Mouse (Mus musculus): Measurements from ENCODE around the gene Gm11214. TPM values are rescaled to one million over a fixed set of nuclear protein-coding genes. Genes with fewer than 3 reads are reported as not detected.

Gene Gm11214
- polyA plus RNA-seq, 1 experiment, result not detected

- 18% methylated on average over 1 of the region's 1 CpGs for WGBS
- Histone ChIP-seq H3K4me1 (ENCODE audit: control insufficient read depth, insufficient read depth, low read length) (no peaks in the 10 kb centered on the region), H3K4me3 (ENCODE audit: insufficient read depth, low read depth, low read length) (no peak overlapping the region), H3K27ac (ENCODE audit: insufficient read depth, low read depth, low read length) (no peak overlapping the region)
- no peak for TF ChIP-seq CTCF (IDR thresholded peaks at IDR 0.05; ENCODE audit: insufficient read depth, low read depth, low read length)
- no peak for TF ChIP-seq POLR2A (IDR thresholded peaks at IDR 0.05; ENCODE audit: insufficient read depth, low read depth, low read length)
Measured at GRCm38 (mm10) chr4:63638603-63639002, 24.6 kb downstream of the Gm11214 start.

GRCm38 (mm10) chr4:63633181-63633580 lies 30.0 kb downstream of the Gm11214 start:
- H3K4me3 ChIP-seq (ENCODE audit: insufficient read depth, low read depth, low read length), result no peak overlapping the region
- TF ChIP-seq CTCF (IDR thresholded peaks at IDR 0.05; ENCODE audit: insufficient read depth, low read depth, low read length), result no peak
- TF ChIP-seq POLR2A (IDR thresholded peaks at IDR 0.05; ENCODE audit: insufficient read depth, low read depth, low read length), result no peak
- no peaks in the 10 kb centered on the region for H3K4me1 ChIP-seq (ENCODE audit: control insufficient read depth, insufficient read depth, low read length)
- 90% methylated on average over 2 of the region's 2 CpGs for WGBS
- H3K27ac ChIP-seq (ENCODE audit: insufficient read depth, low read depth, low read length), result no peak overlapping the region

- 88% methylated on average over 8 of the region's 8 CpGs for WGBS
Measured at GRCm38 (mm10) chr4:63627111-63627510, 36.1 kb downstream of the Gm11214 start.

GRCm38 (mm10) chr4:63625563-63626080 lies 37.6 kb downstream of the Gm11214 start:
- no peaks in the 10 kb centered on the region for H3K4me1 ChIP-seq (ENCODE audit: control insufficient read depth, insufficient read depth, low read length)
- H3K27ac ChIP-seq (ENCODE audit: insufficient read depth, low read depth, low read length), result no peak overlapping the region
- WGBS, result 75% methylated on average over 3 of the region's 3 CpGs
- no peak overlapping the region for H3K4me3 ChIP-seq (ENCODE audit: insufficient read depth, low read depth, low read length)
- TF ChIP-seq POLR2A (IDR thresholded peaks at IDR 0.05; ENCODE audit: insufficient read depth, low read depth, low read length), result no peak
- TF ChIP-seq CTCF (IDR thresholded peaks at IDR 0.05; ENCODE audit: insufficient read depth, low read depth, low read length), result no peak

More at GRCm38 (mm10) chr4:63627111-63627510, 36.1 kb downstream of the Gm11214 start:
- no peaks in the 10 kb centered on the region for H3K4me1 ChIP-seq (ENCODE audit: control insufficient read depth, insufficient read depth, low read length)
- no peak overlapping the region for H3K27ac ChIP-seq (ENCODE audit: insufficient read depth, low read depth, low read length)
- no peak for TF ChIP-seq POLR2A (IDR thresholded peaks at IDR 0.05; ENCODE audit: insufficient read depth, low read depth, low read length)
- TF ChIP-seq CTCF (IDR thresholded peaks at IDR 0.05; ENCODE audit: insufficient read depth, low read depth, low read length), result no peak
- no peak overlapping the region for H3K4me3 ChIP-seq (ENCODE audit: insufficient read depth, low read depth, low read length)

- no peaks in the 10 kb centered on the region for H3K4me1 ChIP-seq (ENCODE audit: control insufficient read depth, insufficient read depth, low read length)
- no peak within 1 kb of the TSS for H3K4me3 ChIP-seq (ENCODE audit: insufficient read depth, low read depth, low read length)
- no peak for TF ChIP-seq CTCF (IDR thresholded peaks at IDR 0.05; ENCODE audit: insufficient read depth, low read depth, low read length)
- TF ChIP-seq POLR2A (IDR thresholded peaks at IDR 0.05; ENCODE audit: insufficient read depth, low read depth, low read length), result no peak
- WGBS, result 59% methylated on average over 5 of the region's 5 CpGs
- no peak within 1 kb of the TSS for H3K27ac ChIP-seq (ENCODE audit: insufficient read depth, low read depth, low read length)
Measured at GRCm38 (mm10) chr4:63622378-63622835, 40.8 kb downstream of the Gm11214 start, which contains the start of gene Tex48. Gene Tex48 (minus strand): TSS chr4:63622428.

- no peak overlapping the region for H3K4me3 ChIP-seq (ENCODE audit: insufficient read depth, low read depth, low read length)
- H3K27ac ChIP-seq (ENCODE audit: insufficient read depth, low read depth, low read length), result no peak overlapping the region
- whole genome bisulfite sequencing, result 88% methylated on average over 2 of the region's 2 CpGs
- TF ChIP-seq POLR2A (IDR thresholded peaks at IDR 0.05; ENCODE audit: insufficient read depth, low read depth, low read length) (no peak), CTCF (IDR thresholded peaks at IDR 0.05; ENCODE audit: insufficient read depth, low read depth, low read length) (no peak)
- H3K4me1 ChIP-seq (ENCODE audit: control insufficient read depth, insufficient read depth, low read length), result no peaks in the 10 kb centered on the region
Measured at GRCm38 (mm10) chr4:63621861-63622260, 41.3 kb downstream of the Gm11214 start.

Other genes starting within 250 kb of the Gm11214 start
- gene Whrn, start 167.4 kb downstream of the Gm11214 start, polyA plus RNA-seq (2012; ENCODE audit: insufficient read depth, insufficient read length, low replicate concordance, missing spikeins), result not detected in 2 replicates
- gene Atp6v1g1, start 118.6 kb downstream of the Gm11214 start, polyA plus RNA-seq (2012; ENCODE audit: insufficient read depth, insufficient read length, low replicate concordance, missing spikeins), result not detected in 2 replicates
- gene Tmem268, start 104.6 kb downstream of the Gm11214 start, polyA plus RNA-seq (2012; ENCODE audit: insufficient read depth, insufficient read length, low replicate concordance, missing spikeins), result not detected in 2 replicates
- not detected in 2 replicates for gene Gm11213, start 58.1 kb downstream of the Gm11214 start, polyA plus RNA-seq (2012; ENCODE audit: insufficient read depth, insufficient read length, low replicate concordance, missing spikeins)
- not detected in 2 replicates for gene Tex48, start 41.0 kb downstream of the Gm11214 start, polyA plus RNA-seq (2012; ENCODE audit: insufficient read depth, insufficient read length, low replicate concordance, missing spikeins)
- not detected in 2 replicates for gene Tnfsf15, start 81.7 kb upstream of the Gm11214 start, polyA plus RNA-seq (2012; ENCODE audit: insufficient read depth, insufficient read length, low replicate concordance, missing spikeins)
- gene Tnfsf8, start 198.0 kb upstream of the Gm11214 start, polyA plus RNA-seq (2012; ENCODE audit: insufficient read depth, insufficient read length, low replicate concordance, missing spikeins), result not detected in 2 replicates

Measured in olfactory bulb, adult 2 months (tissue).